Mouse (Mus musculus): Measurements from ENCODE around the gene Vmn1r180.
"Not testable (repeated sequence)": the region's sequence is repeated elsewhere in the genome, so short reads cannot be mapped to it uniquely, and the experiment has no call there.

The Vmn1r180 gene

DNA sequence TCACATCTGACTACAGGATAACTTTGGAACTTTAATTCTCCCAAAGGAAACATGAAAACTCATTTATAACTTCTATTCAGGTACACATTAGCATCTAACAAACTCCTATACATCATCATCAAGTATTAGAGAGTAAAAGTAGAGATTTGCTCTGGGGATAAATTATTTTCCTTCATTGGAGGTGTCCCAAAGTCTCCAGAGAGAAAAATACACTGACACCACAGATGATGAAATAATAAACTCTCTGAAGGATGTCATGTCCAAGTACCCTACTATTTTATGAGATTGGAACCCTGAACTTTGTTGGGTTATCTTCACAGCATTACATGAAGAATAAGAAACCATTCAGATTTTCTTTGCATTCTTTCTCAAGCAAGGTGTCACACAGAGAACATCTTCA lies at the start of gene Vmn1r180:
Gene Vmn1r180, plus strand, starts transcription at position 301 of the 400 bp plus-strand sequence.
- no peak for DNase-seq (ENCODE audit: low spot score)

DNA sequence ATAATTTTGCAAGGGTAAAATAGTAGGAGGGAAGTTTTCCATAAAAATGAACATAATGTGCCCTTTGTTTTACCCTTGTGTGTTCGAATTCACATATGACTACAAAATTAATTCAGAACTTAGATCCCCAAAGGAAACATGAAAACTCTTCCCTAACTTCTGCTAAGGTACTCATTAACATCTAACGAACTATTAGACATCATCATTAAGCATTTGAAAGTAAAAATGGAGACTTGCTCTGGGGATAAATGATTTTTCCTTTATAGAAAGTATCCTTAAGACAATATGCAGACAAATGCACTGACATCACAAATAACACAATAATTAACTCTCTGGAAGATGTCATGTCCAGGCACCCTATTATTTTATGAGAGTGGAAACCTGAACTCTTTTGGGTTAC lies 23.8 kb upstream of the Vmn1r180 start, which contains the start of gene Vmn1r179:
Gene Vmn1r179, plus strand, starts transcription at position 301 of the 400 bp plus-strand sequence.
- DNase-seq (ENCODE audit: low spot score) = no peak

DNA sequence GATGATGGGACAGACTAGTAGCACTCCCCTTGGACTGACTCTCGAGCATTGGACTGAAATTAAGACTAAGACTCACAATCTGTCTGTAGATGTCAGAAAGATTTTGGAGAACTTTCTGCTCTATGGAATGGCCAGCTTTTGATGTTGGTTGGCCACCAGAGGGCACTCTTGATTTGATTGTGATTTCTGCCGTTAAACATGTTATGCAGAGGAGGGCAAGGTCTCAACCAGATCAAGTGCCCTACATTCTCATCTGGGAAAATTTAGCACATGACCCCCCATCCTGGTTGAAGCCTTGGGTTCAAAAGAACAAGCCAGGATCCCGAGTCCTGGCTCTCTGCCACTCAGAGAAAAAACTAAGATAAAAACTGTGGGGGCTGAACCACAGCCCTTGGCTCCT lies 17.6 kb downstream of the Vmn1r180 start:
- DNase-seq (ENCODE audit: low spot score) = not testable (repeated sequence)

DNA sequence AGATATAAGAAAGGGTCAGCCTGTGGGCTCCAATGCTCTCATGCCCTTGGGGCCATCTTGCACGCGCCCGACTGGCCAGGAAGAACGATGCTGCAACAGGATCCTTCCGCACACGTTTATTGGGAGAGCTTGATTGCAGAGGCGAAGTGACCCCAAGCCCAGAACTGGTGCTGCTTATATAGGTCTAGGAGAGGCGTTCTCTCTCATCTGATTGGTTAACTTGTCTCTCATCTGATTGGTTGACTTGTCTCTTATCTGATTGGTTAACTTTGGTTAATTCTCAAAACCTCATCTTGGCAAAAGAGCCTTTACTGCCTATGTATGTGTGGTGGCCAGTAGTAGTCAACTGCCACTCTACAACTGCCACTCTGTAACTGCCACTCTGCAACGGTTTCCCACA lies 23.9 kb downstream of the Vmn1r180 start, which contains the start of gene Vmn1r181:
Gene Vmn1r181, plus strand, starts transcription at position 301 of the 400 bp plus-strand sequence.
- DNase-seq (ENCODE audit: low spot score) = not testable (repeated sequence)

DNA sequence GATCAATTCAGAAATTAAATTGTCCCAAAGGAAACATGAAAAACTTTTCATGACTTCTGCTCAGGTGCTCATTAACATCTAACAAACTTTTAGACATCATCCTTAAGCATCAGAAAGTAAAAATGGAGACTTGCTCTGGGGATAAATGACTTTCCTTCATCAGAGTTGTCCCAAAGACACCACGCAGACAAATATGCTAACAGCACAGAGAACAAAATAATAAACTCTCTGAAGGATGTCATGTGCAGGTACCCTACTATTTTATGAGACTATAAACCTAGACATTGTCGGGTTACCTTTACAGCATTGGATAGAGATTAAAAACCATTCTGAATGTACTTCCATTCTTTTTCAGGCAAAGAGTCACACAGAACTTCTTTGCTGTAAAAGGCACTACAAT lies 51.0 kb downstream of the Vmn1r180 start, which contains the start of gene V1rd19:
Gene V1rd19, plus strand, starts transcription at position 301 of the 400 bp plus-strand sequence.
- no peak for DNase-seq (ENCODE audit: low spot score)
